Mouse (Mus musculus): ENCODE measurements around the gene Cox20.

Cox20 gene

GRCm38 (mm10) chr1:178357776-178358710 is 39.1 kb downstream of the Cox20 start:
- no peak for DNase-seq

- DNase-seq = no peak
These were observed 41.3 kb downstream of the Cox20 start for GRCm38 (mm10) chr1:178360264-178360663.

DNA sequence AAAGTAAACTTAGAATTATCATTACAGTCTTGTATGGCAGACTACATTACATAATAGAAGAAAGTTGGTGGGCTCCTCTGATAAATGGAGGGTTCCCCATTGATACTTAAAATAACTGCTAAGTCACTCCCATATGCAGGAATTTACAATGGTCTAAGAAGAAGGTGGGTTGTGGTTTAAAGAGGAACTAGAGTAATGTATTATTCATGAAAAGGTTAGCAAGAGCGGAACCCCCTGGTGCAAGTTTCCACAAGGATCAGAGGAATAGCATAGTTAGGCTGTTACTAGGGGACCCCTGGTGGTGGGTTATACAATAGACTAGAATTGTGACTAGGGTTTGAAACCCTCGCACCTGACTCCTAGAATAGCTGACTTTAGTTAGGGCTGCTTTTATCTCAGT is 41.8 kb downstream of the Cox20 start:
- no peak for DNase-seq

DNA sequence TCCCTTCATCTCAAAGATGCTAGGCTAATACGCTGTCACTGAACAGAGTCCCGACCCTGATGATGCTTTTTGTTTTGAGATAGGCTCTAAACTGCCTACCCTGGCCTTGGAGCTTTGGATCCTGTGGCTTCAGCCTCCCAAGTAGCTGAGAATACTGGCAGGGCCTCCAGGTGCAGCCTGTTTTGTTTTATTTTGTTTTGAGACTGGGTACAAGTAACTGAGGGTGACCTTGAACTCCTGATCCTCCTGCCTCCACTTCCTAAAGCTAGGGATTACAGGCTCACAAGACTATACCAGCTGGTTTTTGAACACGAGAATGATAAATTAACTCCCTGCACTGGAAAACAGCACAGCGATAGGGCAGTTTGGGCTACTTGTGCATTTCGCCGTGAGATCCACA is 46.2 kb downstream of the Cox20 start:
- DNase-seq = no peak

- DNase-seq = no peak
These were observed 49.2 kb downstream of the Cox20 start for GRCm38 (mm10) chr1:178368121-178368520.

DNA sequence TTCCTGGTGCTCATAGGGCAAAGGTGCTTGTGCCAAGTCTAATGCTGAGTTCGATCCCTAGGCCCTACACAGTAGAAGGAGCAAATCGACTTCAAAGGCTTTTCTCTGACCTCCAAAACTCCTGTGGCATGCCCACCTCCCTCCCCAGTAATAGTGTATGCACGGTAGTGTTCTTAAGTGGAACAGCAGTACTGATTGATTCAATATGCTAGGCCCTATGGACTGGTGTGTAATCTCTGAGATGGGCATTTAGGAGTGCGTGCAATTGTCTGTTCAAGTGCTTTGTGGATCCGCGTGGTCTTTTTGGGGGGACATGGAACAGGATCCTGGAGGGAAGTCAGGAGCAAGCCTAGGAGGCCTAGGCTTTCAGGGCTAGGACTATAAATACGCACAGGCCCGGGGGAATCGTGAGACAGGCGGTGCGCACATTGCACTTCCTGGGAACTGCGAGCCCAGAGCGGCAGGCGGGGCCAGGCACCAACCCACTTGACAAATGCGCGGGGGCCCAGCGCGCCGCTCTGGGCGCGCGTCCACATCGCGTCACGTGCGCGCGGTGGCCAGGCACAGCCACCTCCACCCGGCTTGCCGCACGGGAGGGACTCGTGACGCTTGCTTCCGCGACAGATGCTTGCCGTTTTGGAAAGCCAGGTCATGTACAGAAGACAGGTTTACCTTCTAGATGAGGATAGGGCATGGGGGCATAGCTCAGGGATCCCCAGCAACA is 49.8 kb downstream of the Cox20 start:
- peak; percentile 95 for DNase-seq

GRCm38 (mm10) chr1:178369272-178369651 is 50.3 kb downstream of the Cox20 start:
- DNase-seq = peak; percentile 78
